Mouse (Mus musculus): ENCODE results near the gene Mid1.
"Not testable (repeated sequence)": the region's sequence is repeated elsewhere in the genome, so short reads cannot be mapped to it uniquely, and the experiment has no call there.

Gene Mid1

GRCm38 (mm10) chrX:169883536-169884272 is 198.7 kb downstream of the Mid1 start:
- no peak for DNase-seq (ENCODE audit: low spot score in 2 of 2)

GRCm38 (mm10) chrX:169890541-169890940 is 205.5 kb downstream of the Mid1 start:
- DNase-seq (ENCODE audit: low spot score in 2 of 2), result no peak

- no peak for DNase-seq (ENCODE audit: low spot score in 2 of 2)
Measured at GRCm38 (mm10) chrX:169892100-169892499, 207.1 kb downstream of the Mid1 start.

- DNase-seq (ENCODE audit: low spot score in 2 of 2), result no peak
Measured at GRCm38 (mm10) chrX:169892631-169893030, 207.6 kb downstream of the Mid1 start.

GRCm38 (mm10) chrX:169899227-169899950 is 214.4 kb downstream of the Mid1 start:
- no peak for DNase-seq (ENCODE audit: low spot score in 2 of 2)

GRCm38 (mm10) chrX:169902860-169903259 is 217.9 kb downstream of the Mid1 start:
- no peak for DNase-seq (ENCODE audit: low spot score in 2 of 2)

GRCm38 (mm10) chrX:169903656-169904055 is 218.7 kb downstream of the Mid1 start:
- no peak for DNase-seq (ENCODE audit: low spot score in 2 of 2)

- no peak for DNase-seq (ENCODE audit: low spot score in 2 of 2)
Measured at GRCm38 (mm10) chrX:169906054-169906508, 221.1 kb downstream of the Mid1 start.

- no peak for DNase-seq (ENCODE audit: low spot score in 2 of 2)
Measured at GRCm38 (mm10) chrX:169909898-169910297, 224.9 kb downstream of the Mid1 start.

- peak in 1 of 2 experiments; percentile 69 for DNase-seq (ENCODE audit: low spot score in 2 of 2)
Measured at GRCm38 (mm10) chrX:169915738-169916137, 230.7 kb downstream of the Mid1 start.

GRCm38 (mm10) chrX:169922541-169922940 is 237.5 kb downstream of the Mid1 start:
- no peak for DNase-seq (ENCODE audit: low spot score in 2 of 2)

- DNase-seq (ENCODE audit: low spot score in 2 of 2), result no peak
Measured at GRCm38 (mm10) chrX:169923417-169923816, 238.4 kb downstream of the Mid1 start.

- DNase-seq (ENCODE audit: low spot score in 2 of 2), result no peak
Measured at GRCm38 (mm10) chrX:169925600-169925999, 240.6 kb downstream of the Mid1 start.

GRCm38 (mm10) chrX:169927110-169927817 is 242.3 kb downstream of the Mid1 start:
- DNase-seq (ENCODE audit: low spot score in 2 of 2), result peak in 1 of 2 experiments; percentile 55

- no peak for DNase-seq (ENCODE audit: low spot score in 2 of 2)
Measured at GRCm38 (mm10) chrX:169930868-169931267, 245.9 kb downstream of the Mid1 start.

GRCm38 (mm10) chrX:169933228-169933627 is 248.2 kb downstream of the Mid1 start:
- DNase-seq (ENCODE audit: low spot score in 2 of 2), result no peak

- no peak for DNase-seq (ENCODE audit: low spot score in 2 of 2)
Measured at GRCm38 (mm10) chrX:169937119-169937719, 252.2 kb downstream of the Mid1 start.

- no peak for DNase-seq (ENCODE audit: low spot score in 2 of 2)
Measured at GRCm38 (mm10) chrX:169940531-169940930, 255.5 kb downstream of the Mid1 start.

- no peak for DNase-seq (ENCODE audit: low spot score in 2 of 2)
Measured at GRCm38 (mm10) chrX:169950596-169950995, 265.6 kb downstream of the Mid1 start.

GRCm38 (mm10) chrX:169969337-169969736 is 284.3 kb downstream of the Mid1 start:
- no peak for DNase-seq (ENCODE audit: low spot score in 2 of 2)

- DNase-seq (ENCODE audit: low spot score in 2 of 2), result not testable (repeated sequence)
Measured at GRCm38 (mm10) chrX:169969765-169970164, 284.8 kb downstream of the Mid1 start.

GRCm38 (mm10) chrX:169970546-169970945 is 285.5 kb downstream of the Mid1 start:
- not testable (repeated sequence) for DNase-seq (ENCODE audit: low spot score in 2 of 2)
